Mouse (Mus musculus) thymus, postnatal 0 days (tissue): ENCODE results near the gene Wfdc15a. TPM values are rescaled to one million over a fixed set of nuclear protein-coding genes. Genes with fewer than 3 reads are reported as not detected.
"Not testable (repeated sequence)": the region's sequence is repeated elsewhere in the genome, so short reads cannot be mapped to it uniquely, and the experiment has no call there.

ENCODE experiments used
- DNase-seq: peaks from one replicate; pipeline ENCODE4 v3.0.0-alpha.2; 2015; ENCODE audit warnings: low spot score
- polyA plus RNA-seq: library from polyadenylated mRNA; unstranded; fragments of >200 nt; fragmentation: Nextera tagmentation; extraction: Ambion mirVana; gene quantifications from 2 replicates; pipeline ENCODE4 v1.2.1, GENCODE M21; 2015

Gene Wfdc15a
- polyA plus RNA-seq, result not detected in 2 replicates

DNA sequence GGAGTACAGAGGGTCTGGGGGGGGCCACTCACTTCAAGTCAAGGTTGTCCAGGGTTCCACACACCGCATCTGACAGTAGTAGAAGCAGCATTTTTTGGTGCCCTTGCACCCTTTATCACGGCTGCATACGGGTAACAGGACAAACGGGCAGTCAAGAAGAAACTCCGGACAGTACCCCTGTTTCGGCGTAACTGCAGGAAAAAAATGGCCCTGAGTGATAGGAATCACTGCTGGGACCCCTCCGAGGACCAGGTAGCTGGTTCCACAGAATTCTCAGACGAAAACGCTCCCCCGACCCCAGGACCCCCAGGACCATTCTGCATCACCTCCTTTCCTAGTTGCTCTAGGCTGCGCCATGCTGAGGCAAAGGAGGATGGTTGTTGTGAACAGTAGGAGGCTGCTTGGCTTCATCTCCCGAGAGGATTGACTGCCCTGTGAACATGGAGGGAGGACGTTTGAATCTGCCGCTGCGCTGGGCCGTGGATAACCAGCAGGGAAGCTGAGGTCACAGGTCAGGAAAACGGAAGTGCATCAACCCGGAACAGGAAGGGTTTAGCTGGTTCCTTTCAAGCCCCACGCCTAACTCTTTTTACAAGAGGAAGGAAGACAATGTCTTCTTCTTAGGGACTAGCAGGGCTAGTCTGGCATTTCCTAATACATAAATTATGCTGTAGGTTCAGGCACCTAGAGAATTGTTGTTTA, at the start of gene Wfdc15a:
TSS of gene Wfdc15a (minus strand) at position 505 of the 702 bp plus-strand sequence.
- no peak for DNase-seq

GRCm38 (mm10) chr2:164238366-164238765, 38.4 kb upstream of the Wfdc15a start, which contains the start of gene Svs2:
Gene Svs2, minus strand, starts transcription at chr2:164238466.
- DNase-seq, result no peak

- DNase-seq, result no peak
These were observed 32.7 kb upstream of the Wfdc15a start for GRCm38 (mm10) chr2:164232671-164233070.

GRCm38 (mm10) chr2:164228361-164229070, 28.6 kb upstream of the Wfdc15a start:
- DNase-seq, result no peak

GRCm38 (mm10) chr2:164221522-164221921, 21.6 kb upstream of the Wfdc15a start, which contains the start of gene Wfdc15b:
Gene Wfdc15b, minus strand, starts transcription at chr2:164221660.
- DNase-seq, result no peak

DNA sequence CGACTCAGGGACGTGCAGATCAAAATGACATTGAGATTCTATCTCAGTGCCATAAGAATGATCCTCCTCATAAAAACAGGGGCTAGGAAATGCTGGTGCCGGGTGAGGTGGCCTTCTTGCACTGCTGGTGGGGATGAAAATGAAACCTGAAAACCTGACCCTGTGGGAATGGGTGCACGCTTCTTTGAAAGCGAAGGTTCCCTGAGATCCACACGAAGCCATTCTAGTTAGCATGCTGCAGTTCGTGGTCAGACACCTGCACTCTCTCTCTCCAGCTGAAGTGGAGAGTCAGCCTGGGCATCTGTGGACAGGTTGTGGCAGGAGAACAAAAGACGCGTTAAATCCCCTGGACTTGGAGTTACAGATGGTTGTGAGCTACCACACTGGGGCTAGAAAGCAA, 19.4 kb upstream of the Wfdc15a start:
- no peak for DNase-seq

DNA sequence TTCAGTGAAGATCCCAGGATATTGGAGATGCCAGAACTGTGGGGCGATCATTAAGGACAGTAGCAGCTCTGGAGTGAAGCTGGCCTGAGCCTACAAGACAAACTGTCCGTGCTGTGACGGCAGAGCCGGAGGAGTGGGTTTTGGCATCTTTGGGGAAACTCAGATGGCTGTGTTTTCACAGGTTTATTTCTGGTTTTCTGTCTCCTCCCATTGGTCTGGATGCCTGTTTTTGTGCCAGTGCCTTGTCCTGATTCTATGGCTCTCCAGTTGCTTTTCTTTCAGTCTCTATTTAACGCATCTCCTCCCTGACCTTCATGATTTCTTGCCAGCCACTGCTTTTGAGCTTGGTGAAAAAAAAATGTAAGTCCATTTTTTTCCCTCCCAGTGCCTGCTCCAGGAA, 12.8 kb upstream of the Wfdc15a start:
- DNase-seq, result no peak

GRCm38 (mm10) chr2:164210892-164211291, 11.0 kb upstream of the Wfdc15a start:
- no peak for DNase-seq

DNA sequence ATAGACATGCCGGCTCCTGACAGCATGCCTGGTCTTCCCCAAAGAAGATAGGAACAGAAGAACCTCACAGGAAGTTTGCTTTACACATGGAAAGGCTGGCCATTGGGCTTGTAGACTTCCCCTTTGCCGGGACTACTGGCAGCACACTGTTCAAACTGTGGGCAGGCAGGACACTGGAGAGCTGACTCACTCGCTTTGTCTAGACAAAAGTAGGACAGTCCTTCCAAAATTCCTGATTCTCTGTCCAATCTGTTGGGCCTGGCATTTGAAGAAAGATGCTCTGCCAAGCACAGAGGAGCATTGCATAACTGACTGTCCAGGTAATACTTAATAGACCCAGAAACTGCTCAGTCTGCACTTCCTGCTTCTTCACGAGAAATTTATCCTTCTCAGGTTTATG, 6.7 kb upstream of the Wfdc15a start:
- no peak for DNase-seq

DNA sequence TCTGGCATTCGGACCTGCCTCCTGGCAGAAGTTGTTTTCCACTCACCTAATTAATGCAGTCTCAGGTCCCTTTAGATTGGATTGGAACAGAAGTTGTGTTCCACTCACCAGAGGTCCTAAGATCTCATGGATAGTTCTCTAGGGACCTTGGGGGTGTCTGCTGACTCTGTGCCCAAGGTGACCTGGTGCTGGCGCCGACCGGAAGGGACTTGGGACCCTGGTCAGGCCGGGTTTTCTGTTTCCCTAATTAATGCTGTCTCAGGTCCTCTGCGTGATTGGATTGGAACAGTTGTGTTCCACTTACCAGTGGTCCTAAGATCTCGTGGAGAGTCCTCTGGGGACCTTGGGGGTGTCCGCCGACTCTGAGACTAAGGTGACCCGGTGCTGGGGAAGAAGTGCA, 6.1 kb upstream of the Wfdc15a start:
- DNase-seq, result not testable (repeated sequence)

DNA sequence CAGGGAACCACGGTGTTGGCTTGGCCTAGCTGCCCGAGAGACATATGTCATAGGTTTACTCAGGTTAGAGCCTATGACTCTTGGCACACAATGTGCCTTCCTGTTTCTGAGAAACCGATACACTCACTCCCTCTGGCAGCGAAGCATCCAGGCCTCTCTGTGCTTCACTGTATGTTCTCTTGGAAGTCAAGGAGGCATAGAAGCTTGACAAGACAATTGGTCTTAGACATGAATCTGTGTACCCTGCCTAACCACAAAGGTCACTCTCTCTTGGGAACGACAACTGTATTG, 3.3 kb downstream of the Wfdc15a start:
- DNase-seq, result no peak

GRCm38 (mm10) chr2:164195971-164196699, 3.8 kb downstream of the Wfdc15a start:
- no peak for DNase-seq

DNA sequence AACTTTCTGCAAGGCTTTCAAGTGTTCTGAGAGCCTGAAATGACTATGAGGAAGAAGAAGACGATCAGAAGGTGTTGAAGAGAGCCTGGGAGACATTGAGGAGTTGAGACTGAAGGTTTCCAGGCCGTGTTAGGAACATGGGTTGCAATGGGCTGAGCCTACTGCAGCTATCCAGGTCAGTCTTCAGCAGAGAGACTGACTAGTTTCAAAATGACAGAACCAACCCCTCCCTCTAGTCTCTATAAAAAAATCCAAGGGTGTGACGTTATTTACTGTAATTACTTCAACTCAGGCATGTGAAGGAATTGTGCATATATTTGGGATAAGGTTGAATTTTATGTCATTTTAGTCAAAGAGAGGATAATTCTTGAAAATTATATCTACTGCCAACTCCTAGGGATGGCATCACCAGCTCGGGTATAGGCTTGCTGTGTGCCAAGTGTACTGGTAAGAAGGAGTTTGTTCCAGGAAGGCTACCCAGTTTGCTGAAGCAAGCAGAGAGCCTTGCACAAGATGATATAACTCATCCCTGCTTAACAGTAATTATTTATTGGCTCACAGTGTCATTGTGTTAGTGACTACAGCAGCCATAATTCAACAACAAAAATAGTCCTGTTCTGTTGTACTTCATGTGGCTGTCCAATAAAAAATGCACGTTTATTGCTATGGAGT, 4.8 kb downstream of the Wfdc15a start:
- no peak for DNase-seq

- DNase-seq, result no peak
These were observed 7.7 kb downstream of the Wfdc15a start for GRCm38 (mm10) chr2:164192279-164192678.

GRCm38 (mm10) chr2:164190576-164190975, 9.4 kb downstream of the Wfdc15a start, which contains the start of gene Wfdc12:
Gene Wfdc12, minus strand, starts transcription at chr2:164190608.
- DNase-seq, result no peak

DNA sequence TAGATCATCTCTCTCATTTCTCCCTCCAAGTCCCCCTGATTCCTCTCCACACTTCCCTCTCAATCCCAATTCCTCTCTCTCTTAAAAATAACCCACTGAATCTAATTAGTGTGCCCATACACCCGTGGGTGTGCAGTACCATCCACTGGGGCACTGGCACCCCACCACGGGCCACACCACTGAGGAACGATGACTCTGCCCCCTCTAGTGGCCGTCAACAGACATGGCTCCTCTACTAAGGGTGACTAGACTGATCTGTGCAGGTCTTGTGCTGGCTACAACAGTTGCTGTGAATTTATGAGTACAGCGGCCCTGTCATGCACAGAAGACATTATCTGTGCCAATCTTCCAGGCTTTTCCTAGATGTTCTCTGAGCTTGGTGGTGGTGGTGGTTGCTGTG, 11.2 kb downstream of the Wfdc15a start:
- peak; percentile 23 for DNase-seq

- no peak for DNase-seq
These were observed 15.7 kb downstream of the Wfdc15a start for GRCm38 (mm10) chr2:164184145-164184719.

DNA sequence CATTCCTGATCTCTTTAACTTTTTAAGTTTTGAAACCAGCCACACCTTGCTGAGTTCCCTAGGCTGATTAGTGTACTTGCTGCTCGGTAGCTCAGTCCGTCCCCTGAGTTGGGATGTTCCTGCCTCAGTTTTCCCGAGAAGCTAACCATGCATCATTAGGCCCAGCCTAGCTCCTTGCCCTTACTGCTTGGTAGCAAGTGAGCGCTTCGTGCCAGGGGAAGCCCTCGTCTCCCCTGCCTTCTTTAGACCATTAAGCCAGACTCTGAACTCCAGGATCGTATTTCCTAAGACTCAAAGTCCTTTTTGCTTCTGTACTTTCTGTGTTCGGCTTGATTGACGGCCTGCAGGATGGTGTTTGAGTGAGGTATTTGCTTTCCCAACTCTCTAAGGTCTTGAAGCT, 16.6 kb downstream of the Wfdc15a start:
- DNase-seq, result no peak

DNA sequence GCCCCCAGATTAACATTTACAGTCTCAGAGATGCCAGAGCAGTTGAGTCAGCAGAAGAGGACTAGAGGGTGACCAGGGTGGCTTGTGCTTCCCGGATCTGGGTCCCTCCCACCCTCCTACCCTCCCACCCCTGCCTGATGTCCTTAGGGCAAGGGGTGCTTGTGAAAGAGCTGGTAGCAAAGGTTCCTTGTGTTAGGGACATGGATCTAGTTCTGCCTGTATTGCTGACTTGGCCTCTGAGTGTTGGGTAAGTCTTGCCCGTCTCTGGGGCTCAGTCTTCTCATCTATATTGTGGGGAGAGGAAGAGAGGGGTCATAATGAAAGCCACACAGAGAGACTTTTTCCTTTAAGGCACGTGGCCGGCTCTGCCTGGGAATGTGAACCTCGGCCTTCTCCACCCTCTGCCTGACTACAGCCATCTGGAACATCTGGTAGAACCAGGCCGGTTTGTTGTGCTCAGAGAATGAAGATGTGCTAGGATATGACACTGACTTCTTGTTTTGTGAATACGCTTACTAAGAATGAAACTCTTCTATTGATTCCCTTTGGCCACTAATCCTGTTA, 17.2 kb downstream of the Wfdc15a start, which contains the start of gene Wfdc5:
TSS of gene Wfdc5 (minus strand) at position 51 of the 564 bp plus-strand sequence.
- no peak for DNase-seq

- DNase-seq, result no peak
These were observed 19.2 kb downstream of the Wfdc15a start for GRCm38 (mm10) chr2:164180770-164181169.

DNA sequence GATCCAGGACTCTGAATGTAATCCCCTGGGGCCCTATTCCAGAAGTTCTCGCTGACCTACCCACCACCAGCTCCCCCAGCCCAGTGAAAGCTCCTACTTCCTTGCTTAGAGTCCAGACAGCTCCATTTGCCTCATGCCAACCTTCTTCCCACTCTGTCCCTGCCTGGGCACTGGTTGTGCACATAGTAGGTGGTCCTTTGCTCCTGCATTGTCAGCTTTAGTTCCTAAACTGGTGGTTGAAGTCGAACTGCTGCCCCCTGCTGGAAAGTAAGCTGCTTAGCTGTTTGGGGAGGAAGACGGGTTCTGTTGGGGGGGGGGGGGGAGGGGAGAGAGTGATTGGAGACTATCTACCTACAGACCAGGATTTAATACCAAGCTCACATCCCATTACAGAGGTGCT, 19.8 kb downstream of the Wfdc15a start:
- DNase-seq, result peak; percentile 57
